Mouse (Mus musculus) kidney, adult 2 months (tissue): Measurements from ENCODE around the gene Tspyl3.

Source experiments
- CTCF ChIP-seq: fragments of 200-500 bp; conservative IDR thresholded peaks from 2 replicates; pipeline ENCODE4 v1.5.1; 2011; ENCODE audit warnings: low read depth, mild to moderate bottlenecking, control low read depth, low read length, moderate library complexity, mixed read lengths; ENCODE audit not compliant: insufficient read depth, insufficient read length
- POLR2A ChIP-seq: fragments of 200-500 bp; IDR thresholded peaks from one replicate; pipeline ENCODE4 v1.6.1; 2011; ENCODE audit warnings: low read depth, low read length, control low read depth

- TF ChIP-seq CTCF (no peak), POLR2A (no peak)
These were observed 14.7 kb upstream of the Tspyl3 start for GRCm38 (mm10) chr2:153239860-153240480.
